Mouse (Mus musculus): ENCODE measurements around the gene Cst3.

- TF ChIP-seq CTCF (IDR thresholded peaks at IDR 0.05; ENCODE audit: borderline replicate concordance, control insufficient read depth, extremely low read depth, insufficient read depth, low read length, poor library complexity): no peak
- no peak for TF ChIP-seq POLR2A (IDR thresholded peaks at IDR 0.05; ENCODE audit: control insufficient read depth, extremely low read depth, insufficient read depth, low read length, poor library complexity)
Observed at GRCm38 (mm10) chr2:148893107-148893506, 17.6 kb upstream of the Cst3 start.
